Mouse (Mus musculus) retina, postnatal 7 days (tissue): Measurements from ENCODE around the gene Gm20388.
A peak's percentile ranks its signal among the peaks of the same experiment; 100 is the strongest.

Experiments used
- DNase-seq: peaks from one replicate; pipeline ENCODE4 v3.0.0-alpha.2; 2012; ENCODE audit warnings: low read depth, low spot score

Gene Gm20388

GRCm38 (mm10) chr8:120079361-120079760 lies 168.7 kb downstream of the Gm20388 start:
- no peak for DNase-seq

DNA sequence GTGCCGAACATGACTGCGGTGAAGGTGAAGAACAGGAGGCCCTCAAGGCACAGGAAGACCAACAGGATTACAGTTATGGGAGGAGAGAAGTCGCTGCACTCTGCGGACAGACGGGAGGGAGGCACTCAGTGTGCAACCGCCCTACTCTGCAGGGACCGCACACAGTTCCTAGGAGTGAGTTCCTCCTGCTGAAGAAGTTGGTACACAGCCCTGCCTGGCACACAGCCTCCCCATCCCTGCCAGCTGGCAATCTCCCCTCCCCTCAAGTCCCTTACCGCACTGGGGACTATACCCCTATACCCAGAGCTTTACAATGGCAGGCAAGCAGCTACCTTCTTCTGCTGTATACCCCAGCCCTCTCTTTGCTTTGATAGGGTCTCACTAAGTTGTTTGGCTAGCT lies 172.6 kb downstream of the Gm20388 start:
- no peak for DNase-seq

DNA sequence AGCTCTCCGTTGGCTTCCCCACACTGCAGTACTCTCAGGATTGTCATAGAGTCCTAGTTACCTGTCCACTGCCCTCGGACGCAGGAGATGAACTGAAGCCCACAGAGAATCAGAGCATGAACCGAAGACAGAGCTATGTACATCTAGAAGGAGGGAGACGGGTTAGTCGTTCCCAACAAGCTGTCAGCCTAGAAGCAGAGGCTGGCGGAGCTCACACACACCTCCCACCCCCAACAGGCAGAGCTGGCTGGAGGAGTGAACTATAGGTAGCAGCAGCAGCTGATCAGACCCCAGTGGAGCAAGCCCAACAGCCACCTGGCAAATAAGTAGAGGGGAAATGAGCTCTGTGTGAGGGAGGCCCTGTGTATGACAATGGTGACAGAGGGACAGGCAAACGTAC lies 174.1 kb downstream of the Gm20388 start:
- DNase-seq = no peak

DNA sequence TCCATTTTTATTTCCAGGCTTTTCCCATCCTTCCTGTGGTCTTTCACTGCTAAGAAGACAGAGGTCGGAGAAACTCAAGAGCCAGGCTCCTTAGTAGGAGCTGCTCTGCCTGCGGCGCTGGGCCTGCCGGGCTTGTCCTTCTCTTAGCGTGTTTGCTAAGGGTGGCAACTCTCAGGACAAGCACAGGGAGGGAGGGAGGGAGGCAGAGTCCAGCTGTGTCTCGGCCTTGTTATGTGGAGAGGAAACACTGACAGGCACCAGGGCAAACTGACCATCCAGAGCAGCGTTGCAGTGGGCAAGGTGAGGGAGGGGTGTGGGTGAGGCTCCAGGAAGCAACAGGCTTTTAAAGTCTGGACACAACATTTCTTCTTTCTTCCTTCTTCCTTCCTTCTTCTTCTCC lies 178.9 kb downstream of the Gm20388 start:
- DNase-seq = no peak

DNA sequence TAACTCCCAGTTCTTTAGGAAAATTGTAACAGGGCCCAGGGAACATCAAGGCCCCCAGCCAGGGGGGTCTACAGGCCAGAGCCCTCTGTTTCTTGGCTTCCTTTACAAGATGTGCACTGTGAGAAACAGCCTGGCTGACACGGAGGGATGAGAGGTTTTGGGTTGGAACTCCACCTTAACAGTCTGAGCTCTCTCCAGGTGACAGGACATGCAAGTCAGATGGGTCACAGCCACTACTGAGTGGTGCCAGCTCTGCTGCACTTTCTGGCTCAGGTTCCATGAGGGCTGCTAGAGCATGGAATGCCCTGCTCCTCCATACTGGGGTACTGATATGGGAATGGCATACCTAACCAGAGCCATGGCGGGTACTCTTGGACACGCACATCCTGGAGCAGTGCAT lies 180.4 kb downstream of the Gm20388 start:
- no peak for DNase-seq

GRCm38 (mm10) chr8:120093103-120093502 lies 182.5 kb downstream of the Gm20388 start:
- no peak for DNase-seq

DNA sequence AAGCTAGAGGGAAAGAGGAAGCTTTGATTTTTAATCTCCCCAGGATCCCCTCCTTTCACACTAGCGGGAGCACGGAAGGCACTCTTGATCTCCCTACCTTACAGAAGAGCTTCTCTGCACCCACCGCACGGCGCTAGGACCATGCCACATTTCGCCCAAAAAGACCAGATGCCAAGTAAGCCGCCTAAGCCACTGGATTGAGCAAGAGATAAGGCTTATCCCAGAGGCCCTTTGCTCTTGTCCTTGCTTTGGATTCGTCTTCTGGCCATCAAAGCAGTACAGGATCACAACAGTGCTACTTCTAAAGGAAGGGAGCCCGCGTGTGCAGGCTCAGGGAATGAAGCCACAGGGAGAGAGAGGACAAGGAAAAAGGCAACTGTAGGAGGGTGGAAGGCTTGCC lies 184.2 kb downstream of the Gm20388 start:
- DNase-seq = peak; percentile 73

DNA sequence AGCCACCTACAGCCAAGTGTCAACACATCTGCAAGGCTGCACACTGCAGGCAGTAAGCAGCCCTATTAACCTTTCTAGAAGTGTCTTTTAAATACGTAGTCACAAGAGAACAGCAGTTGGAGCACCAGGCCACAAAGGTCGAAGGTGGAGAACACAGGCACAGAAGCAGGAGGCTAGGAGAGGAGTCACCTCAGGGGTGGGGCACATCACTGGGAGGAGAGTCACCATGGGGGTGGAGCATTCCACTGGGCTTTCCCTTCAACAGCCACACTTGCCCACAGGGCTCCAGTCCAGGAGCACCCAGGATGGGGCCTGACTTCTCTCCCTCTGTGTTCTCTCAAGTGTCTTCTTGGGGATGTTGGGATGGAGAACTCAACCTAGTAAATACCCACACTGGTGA lies 185.8 kb downstream of the Gm20388 start:
- no peak for DNase-seq

DNA sequence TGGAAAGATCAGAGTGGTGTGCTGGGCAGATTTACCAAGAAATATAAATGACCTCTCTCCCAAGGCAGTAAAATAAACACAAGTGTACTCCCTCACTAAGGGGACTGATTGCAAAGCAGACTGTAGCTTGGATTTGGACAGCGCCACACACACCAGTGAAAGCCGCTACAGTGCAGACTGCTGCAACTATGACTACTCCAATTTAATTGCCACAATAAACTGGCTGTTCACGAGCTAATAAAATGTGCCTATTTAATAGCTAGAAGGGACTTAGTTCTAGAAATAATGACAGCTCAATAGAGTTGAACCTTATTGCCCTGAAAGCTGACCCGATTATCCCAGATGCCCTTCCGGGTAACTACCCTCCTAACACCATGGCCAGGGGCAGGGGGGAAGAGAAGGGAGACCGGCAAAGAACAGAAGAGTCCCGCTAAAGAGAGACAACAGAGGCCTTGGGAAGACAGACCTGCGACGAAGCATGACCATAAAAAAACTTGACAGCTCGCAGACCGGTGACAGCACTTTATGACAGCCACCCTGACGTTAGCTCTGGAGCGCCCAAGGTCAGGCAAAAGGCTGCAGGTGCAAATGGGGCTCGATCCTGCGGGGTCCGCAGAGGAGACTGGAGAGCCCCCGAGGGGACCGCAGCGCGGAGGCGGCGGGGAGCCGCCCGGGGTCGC lies 189.9 kb downstream of the Gm20388 start:
- DNase-seq = no peak

DNA sequence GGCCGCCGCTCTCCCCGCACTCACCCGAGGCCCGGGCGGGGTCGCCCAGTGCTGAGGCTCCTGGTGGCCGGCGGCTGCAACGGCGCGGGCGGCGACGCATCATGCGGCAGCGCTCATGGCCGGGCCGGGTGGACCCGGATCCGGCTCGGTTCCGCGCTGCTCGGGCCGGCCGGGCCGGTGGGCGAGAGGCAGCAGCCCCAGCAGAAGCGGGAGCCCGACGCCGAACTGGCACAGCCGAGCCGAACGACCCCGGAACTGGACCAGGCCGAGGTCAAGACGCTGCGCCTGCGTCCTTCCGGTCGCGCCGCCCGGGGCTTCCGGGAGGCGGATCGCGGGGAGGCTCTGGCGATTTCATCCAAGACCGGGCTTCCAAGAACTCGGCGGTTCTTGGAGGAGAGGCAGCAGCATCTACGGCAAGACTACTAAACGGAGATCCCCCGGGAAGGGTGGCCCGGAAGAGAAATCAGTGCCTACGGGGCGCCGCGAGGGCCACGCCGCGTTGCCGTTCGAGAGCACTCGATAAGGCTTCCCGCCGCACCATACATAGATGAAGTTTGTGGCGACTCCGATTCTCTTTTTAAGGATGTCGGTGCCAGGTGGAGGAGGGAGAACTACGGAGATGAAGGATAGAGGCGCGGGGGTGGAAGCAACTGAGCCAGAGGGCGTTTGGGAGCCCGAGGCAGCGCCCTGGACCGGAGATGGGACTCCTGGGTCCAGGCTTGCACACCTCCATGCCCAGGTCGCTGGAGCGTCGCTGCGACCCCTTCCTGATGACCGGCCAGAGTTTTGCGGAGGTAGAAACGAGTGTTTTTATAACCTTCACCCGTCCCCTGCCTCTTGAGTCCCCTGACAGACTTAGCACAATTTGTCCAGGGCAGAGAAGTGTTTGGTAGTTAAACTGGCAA lies 190.7 kb downstream of the Gm20388 start, which contains the start of gene Zdhhc7:
Zdhhc7 (minus strand) TSS at position 415 of the 905 bp plus-strand sequence.
- DNase-seq = peak; percentile 63

- DNase-seq = no peak
These were observed 193.3 kb downstream of the Gm20388 start for GRCm38 (mm10) chr8:120103916-120104315.

DNA sequence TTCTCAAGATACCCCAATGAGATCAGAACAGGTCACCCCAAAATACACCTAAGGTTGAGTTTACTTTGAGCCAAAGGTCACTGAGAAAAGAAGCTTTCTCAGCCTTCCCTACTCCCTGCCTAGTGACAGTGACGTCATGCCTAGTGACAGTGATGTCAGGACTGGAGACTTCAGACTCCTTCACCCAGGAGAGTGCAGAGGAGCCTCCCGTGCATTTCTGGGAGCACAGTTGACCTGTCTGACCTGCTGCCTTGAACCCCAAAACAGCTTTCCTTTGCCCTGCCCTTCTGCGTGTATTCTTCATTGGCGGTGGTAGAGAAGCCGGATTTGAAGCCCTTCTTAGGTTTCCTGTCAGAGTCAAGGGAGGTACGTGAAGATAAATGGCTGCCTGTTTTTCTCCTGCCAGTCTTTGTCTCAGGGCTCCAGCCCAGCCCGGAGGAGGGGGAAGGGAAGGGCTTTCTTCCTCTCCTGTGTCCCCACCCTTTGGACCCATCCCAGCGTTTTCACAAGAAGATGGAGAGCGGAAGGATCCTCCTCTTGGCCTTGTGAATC lies 194.2 kb downstream of the Gm20388 start:
- DNase-seq = no peak

- DNase-seq = no peak
These were observed 198.5 kb downstream of the Gm20388 start for GRCm38 (mm10) chr8:120109149-120109548.

DNA sequence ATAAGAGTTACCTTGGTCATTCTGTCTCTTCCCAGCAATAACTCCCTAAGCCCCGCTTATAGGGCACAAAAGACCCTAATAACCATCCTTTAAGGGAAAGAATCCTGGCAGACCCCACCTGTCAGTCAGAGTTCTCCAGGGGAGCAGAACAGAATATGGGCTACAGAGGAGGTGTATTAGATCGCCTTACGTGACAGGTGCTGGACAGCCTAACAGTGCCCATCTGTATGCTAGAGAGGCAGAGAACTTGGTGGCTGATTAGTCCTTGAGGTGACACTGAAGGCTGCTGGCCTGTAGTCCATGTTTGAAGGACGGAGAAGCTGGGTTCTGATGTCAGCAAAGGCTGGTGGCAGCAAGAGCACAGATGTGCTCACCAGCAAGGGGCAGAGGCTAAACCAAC lies 200.3 kb downstream of the Gm20388 start:
- DNase-seq = no peak

- DNase-seq = no peak
These were observed 200.7 kb downstream of the Gm20388 start for GRCm38 (mm10) chr8:120111382-120111781.

DNA sequence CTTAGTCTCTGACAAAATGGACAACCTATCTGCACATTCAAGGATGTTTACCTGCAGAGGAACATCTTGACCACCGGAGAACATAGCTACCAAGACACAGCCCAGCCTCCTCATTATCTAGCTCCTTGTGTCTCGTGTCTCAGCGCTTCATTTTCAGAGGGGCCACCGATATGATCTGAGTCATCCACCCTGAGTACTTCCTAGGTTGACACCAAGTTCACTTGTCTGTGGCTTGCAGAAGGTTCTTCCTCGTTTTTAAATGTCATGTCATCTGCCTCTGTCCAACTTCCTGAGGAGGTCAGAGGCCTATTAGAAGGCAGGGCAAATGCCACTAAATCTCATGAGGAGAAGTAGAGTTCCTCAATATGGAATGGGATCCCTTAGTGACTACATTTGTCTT lies 201.9 kb downstream of the Gm20388 start:
- DNase-seq = no peak

GRCm38 (mm10) chr8:120113306-120113705 lies 202.7 kb downstream of the Gm20388 start:
- DNase-seq = no peak

DNA sequence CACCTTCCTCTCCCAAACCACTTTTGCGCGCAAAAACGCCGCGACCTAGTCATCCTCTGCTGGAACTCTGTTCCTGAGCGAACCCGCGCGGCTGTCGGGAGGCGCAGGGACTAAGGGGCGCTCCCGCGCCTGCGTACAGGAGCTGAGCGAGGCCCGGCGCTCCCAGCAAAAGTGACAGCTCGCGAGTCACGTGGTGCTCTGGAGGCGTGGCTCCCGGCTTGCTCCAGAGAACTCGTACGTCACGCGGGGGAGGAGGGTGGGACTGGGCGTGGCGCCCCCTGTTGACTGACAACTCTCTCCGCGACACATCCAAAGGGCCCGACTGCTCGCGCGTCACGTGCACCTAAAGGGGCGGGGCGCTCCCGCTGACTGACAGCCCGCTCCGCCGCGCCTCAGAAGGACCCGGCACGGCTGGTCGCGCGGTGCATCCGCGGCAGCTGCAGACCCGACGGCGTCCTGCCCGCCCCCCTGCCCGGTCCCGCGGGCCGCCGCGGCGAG lies 203.2 kb downstream of the Gm20388 start, which contains the start of gene 6430548M08Rik:
6430548M08Rik (plus strand) TSS at position 395 of the 498 bp plus-strand sequence.
- DNase-seq = peak; percentile 100

DNA sequence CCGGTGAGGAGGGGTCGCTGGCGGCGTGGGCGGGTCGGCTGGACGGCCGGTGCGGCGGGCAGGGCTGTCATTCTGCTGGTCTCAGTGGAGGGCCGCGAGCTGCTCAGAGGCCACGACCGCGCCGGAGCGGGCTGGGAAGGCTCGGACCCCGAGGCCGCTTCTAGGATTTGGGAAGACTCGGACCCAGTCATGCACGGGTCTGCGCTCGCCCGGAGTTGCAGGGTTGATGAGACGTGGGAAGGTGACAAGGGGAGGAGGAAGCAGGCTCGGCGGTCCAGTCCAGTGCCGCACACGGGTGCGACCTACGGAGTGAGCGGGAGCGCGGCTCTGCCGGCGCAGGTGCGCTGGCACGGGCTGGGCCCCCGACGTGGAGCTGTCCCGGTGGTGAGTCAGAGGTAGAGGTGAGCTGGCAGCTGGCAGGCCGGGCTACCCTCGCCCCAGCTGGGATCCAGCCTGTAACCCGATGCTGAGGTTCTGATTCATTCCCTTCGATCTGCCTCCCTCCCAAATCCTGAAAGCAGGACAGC lies 203.7 kb downstream of the Gm20388 start:
- DNase-seq = no peak

DNA sequence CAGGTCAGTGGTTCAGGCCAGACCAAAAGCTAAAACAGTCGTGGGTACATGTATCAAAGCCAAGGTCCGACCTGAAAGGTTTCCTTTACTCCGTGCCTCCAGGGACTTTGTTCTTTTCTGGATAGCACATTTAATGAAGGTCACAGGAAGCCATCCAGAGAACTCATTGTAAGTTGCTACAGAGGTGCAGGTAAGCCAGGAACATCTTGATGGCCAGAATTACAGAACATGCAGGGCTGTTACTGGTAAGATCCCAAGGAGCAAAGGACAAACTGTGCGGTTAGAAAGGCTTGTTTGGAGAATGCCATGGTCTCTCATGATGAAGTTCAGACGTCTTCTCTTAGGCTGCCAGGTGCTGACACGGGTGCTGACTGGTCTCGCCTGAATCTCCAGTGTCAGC lies 206.0 kb downstream of the Gm20388 start:
- no peak for DNase-seq

GRCm38 (mm10) chr8:120118162-120118561 lies 207.5 kb downstream of the Gm20388 start:
- no peak for DNase-seq

DNA sequence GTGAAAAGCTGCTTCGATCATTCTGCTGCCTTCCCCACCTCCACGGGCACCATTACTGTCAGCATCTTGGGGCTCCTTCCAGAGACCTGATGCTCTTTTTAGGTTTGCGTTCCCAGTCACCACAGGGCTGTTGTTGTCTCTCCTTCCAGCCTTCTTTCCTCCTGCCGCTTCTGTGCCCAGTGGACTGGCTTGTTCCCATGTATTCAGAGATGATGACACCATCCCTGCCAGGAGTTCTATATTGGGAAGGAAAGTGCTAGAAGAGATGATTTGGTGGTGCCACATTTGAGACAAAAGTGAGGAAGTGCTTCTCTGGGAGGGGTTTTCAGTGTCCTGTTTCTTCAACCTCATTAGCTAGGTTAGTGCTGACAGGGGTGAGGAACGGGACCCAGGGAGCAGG lies 208.2 kb downstream of the Gm20388 start:
- no peak for DNase-seq
